Mouse (Mus musculus) liver, adult 2 months (tissue): ENCODE measurements around the gene Mindy1. TPM values are rescaled to one million over a fixed set of nuclear protein-coding genes. Genes with fewer than 3 reads are reported as not detected.

Experiments used
- DNase-seq: peaks from one replicate; pipeline ENCODE4 v3.0.0-alpha.2; 2011; ENCODE audit warnings: low read depth, low spot score; ENCODE audit errors: extremely low read depth
- H3K27ac ChIP-seq: fragments of 200-500 bp; replicated peaks from 2 replicates; pipeline ENCODE4 v1.5.1; 2012; ENCODE audit warnings: low read depth, mild to moderate bottlenecking, control low read depth, inconsistent platforms, low read length; ENCODE audit not compliant: insufficient read depth
- H3K27me3 ChIP-seq: fragments of 200-500 bp; 2 replicates; pipeline ENCODE4 v1.6.1; 2012; ENCODE audit warnings: mild to moderate bottlenecking, moderate library complexity, low read length, inconsistent platforms; ENCODE audit not compliant: control insufficient read depth, insufficient read depth
- H3K36me3 ChIP-seq: fragments of 200-500 bp; 2 replicates; pipeline ENCODE4 v1.6.1; 2012; ENCODE audit warnings: low read length, inconsistent platforms; ENCODE audit not compliant: control insufficient read depth, insufficient read depth
- H3K4me1 ChIP-seq: fragments of 200-500 bp; 2 replicates; pipeline ENCODE4 v1.6.1; 2011; ENCODE audit warnings: low read length; ENCODE audit not compliant: control insufficient read depth, insufficient read depth
- H3K4me3 ChIP-seq: fragments of 200-500 bp; 2 replicates; pipeline ENCODE4 v1.5.1; 2011; ENCODE audit warnings: low read depth, mild to moderate bottlenecking, control low read depth, low read length, moderate library complexity; ENCODE audit not compliant: insufficient read depth
- H3K79me2 ChIP-seq: fragments of 200-500 bp; 2 replicates; pipeline ENCODE4 v1.6.1; 2012; ENCODE audit warnings: inconsistent platforms, mild to moderate bottlenecking, low read length, moderate library complexity; ENCODE audit not compliant: control insufficient read depth, insufficient read depth
- H3K9ac ChIP-seq: fragments of 200-500 bp; 2 replicates; pipeline ENCODE4 v1.6.1; 2012; ENCODE audit warnings: low read depth, mild to moderate bottlenecking, control low read depth, inconsistent platforms, low read length
- CTCF ChIP-seq: fragments of 200-500 bp; IDR thresholded peaks from 2 replicates; pipeline ENCODE4 v1.5.1; 2011; ENCODE audit warnings: low read depth, low read length, control low read depth
- POLR2A ChIP-seq: fragments of 200-500 bp; IDR thresholded peaks from 2 replicates; pipeline ENCODE4 v1.6.1; 2011; ENCODE audit warnings: low read length, control low read depth; ENCODE audit not compliant: insufficient read depth; ENCODE audit errors: extremely low read depth
- WGBS: fragments of 180-500 bp; shearing (Covaris S2); methylation state at CpG from one replicate; pipeline ENCODE4 v1.1.7; 2018; 5-methylcytosine and 5-hydroxymethylcytosine counted together
- polyA plus RNA-seq: library from polyadenylated mRNA; depleted of rRNA; stranded (reverse); fragments of >200 nt; gene quantifications from 2 replicates; pipeline ENCODE4 v1.2.3, GENCODE M21; 2012
- total RNA-seq: library from RNA; depleted of rRNA; stranded (reverse); fragments of >200 nt; gene quantifications from 2 replicates; pipeline ENCODE4 v1.2.3, GENCODE M21; 2014

Gene Mindy1
- total and polyA plus RNA-seq, 2 experiments = 56.6 to 137 TPM

DNA sequence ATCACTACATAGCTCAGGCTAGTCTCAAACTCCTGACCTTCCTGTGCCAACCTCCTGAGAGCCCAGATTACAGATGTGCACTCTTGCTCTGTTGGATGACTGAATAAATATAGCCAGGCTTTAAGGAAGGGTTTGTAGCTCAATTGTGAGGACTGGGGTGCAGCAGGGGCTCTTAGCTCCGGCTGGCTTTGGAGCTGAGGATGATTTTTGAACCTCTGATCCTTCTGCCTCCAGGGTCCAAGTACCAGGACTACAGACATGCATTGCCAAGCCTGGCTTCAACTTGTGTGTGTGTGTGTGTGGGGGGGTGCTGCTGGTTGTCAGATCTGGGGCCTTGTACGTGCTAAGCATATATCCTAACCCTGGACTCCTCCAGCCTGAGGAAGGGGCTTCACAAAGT lies 11.8 kb downstream of the Mindy1 start:
- Histone ChIP-seq H3K27me3 (no peaks in the 10 kb centered on the region), H3K79me2 (no peaks in the 10 kb centered on the region), H3K9ac (peak overlapping the region; percentile 11; the same call in 1 of the 2 replicates), H3K36me3 (peaks cover 56% of the 10 kb centered on the region), H3K4me1 (peaks cover 50% of the 10 kb centered on the region), H3K27ac (peak overlapping the region; percentile 67), H3K4me3 (no peak overlapping the region)
- WGBS = 43% methylated on average over 2 of the region's 2 CpGs
- peak; percentile 57 for DNase-seq
- TF ChIP-seq CTCF (no peak), POLR2A (no peak)

DNA sequence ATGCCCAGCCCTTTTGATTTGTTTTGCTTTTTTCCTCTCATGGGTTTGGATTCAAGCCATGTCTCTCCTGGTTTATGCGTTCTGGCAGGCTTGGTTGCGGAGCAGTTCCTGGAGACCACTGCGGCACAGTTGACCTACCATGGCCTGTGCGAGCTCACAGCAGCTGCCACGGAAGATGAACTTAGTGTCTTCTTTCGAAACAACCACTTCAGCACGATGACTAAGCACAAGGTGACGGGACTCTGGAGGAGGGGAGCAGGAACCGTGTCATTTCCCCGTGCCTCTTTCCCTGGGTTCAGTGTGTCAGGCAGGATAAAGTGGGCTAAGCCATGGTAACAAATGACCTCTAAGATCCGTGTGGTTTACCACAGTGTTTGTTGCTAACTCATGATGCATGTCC lies 12.4 kb downstream of the Mindy1 start:
- DNase-seq = peak; percentile 90
- H3K9ac ChIP-seq = no peak overlapping the region
- H3K79me2 ChIP-seq = no peaks in the 10 kb centered on the region
- H3K4me1 ChIP-seq = peaks cover 51% of the 10 kb centered on the region
- peak overlapping the region; percentile 67 for H3K27ac ChIP-seq
- H3K27me3 ChIP-seq = no peaks in the 10 kb centered on the region
- no peak for TF ChIP-seq POLR2A
- TF ChIP-seq CTCF = no peak
- H3K4me3 ChIP-seq = no peak overlapping the region
- peaks cover 50% of the 10 kb centered on the region for H3K36me3 ChIP-seq
- WGBS = 6% methylated on average over 11 of the region's 11 CpGs

DNA sequence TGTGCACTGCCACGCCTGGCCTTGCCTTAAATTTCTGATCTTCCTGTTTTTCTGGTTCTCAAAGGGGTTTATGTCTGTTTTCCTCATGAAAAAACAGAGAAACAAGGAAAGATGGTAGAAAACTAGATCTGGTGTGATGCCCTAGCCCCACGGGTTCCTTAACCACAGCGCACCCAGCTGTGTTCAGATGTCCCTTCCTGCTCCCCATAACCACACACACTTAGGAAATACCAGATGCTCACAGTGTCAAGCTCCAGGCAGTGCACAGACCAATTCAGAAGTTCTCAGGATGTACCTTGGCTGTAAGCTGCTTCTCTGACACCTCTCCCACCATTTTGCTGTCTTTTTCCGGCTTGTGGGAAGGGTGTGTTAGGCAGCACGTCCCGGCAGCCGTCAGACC lies 13.2 kb downstream of the Mindy1 start:
- WGBS = 63% methylated on average over 7 of the region's 7 CpGs

DNA sequence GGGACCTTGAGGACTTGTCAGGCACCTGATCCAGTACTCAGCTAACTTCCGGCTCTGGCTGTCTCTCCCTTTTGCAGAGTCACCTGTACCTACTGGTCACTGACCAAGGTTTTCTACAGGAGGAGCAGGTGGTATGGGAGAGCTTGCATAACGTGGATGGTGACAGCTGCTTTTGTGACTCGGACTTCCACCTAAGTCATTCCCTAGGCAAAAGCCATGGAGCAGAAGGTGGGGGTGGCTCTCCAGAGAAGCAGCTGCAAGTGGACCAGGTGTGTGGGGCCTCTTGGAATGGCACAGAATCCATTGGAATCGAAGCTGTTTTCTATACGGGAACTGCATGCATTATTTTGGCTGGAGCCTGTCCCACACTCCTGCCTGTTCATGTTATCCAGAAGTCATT lies 13.6 kb downstream of the Mindy1 start:
- Histone ChIP-seq H3K4me3 (no peak overlapping the region), H3K27ac (peak overlapping the region; percentile 67), H3K27me3 (no peaks in the 10 kb centered on the region), H3K79me2 (no peaks in the 10 kb centered on the region), H3K36me3 (peaks cover 44% of the 10 kb centered on the region), H3K9ac (0 out of 2 replicates have a peak overlapping the region, but pooled peaks have one; percentile 0), H3K4me1 (peaks cover 51% of the 10 kb centered on the region)
- peak; percentile 55 for DNase-seq
- no peak for TF ChIP-seq POLR2A
- 46% methylated on average over 5 of the region's 5 CpGs for WGBS

More for the DNA sequence above, 13.2 kb downstream of the Mindy1 start:
- Histone ChIP-seq H3K27ac (peak overlapping the region; percentile 67), H3K27me3 (no peaks in the 10 kb centered on the region), H3K4me3 (no peak overlapping the region), H3K36me3 (peaks cover 47% of the 10 kb centered on the region), H3K79me2 (no peaks in the 10 kb centered on the region), H3K4me1 (peaks cover 51% of the 10 kb centered on the region), H3K9ac (0 out of 2 replicates have a peak overlapping the region, but pooled peaks have one; percentile 0)
- no peak for TF ChIP-seq CTCF
- no peak for TF ChIP-seq POLR2A
- DNase-seq = no peak

DNA sequence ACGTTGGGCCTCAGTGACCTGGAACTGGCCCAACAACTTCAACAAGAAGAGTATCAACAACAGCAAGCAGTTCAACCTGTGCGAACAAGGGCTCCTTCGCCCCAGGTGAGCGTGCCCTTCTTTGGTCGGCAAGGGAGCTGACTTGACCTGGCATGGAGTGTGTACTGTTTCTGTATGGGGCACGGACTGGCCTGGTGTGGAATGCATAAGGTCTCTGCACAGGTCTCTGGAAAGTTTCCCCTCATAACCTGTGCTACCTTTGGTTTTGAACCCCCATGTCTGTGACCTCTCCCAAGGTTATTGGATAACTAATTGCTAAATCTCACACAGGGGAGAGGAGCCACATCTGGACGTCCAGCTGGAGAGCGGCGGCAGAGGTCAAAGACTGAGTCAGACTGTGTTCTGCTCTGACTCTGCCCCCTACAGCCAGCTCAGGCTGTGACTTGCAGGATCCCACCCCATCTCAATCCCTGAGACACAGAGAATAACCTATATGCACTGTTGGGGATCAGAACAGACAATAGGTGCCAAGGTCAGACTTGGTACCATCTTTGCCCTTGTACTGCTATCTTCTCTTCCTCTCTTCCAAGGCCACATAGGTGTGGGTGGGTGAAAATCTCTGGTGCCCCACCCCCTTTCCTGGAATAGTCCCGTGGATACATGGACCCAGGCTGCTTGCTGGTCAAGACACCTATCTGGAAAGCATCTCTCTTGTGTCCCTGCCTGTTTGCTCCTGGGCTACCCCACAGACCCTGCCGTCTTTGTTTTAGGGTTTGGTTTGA lies 14.4 kb downstream of the Mindy1 start:
- 18% methylated on average over 11 of the region's 11 CpGs for WGBS
- Histone ChIP-seq H3K9ac (peak overlapping the region; percentile 12; the same call in 1 of the 2 replicates), H3K27me3 (no peaks in the 10 kb centered on the region), H3K27ac (peak overlapping the region; percentile 77), H3K4me3 (no peak overlapping the region), H3K4me1 (peaks cover 48% of the 10 kb centered on the region), H3K36me3 (peaks cover 37% of the 10 kb centered on the region), H3K79me2 (no peaks in the 10 kb centered on the region)
- DNase-seq = peak; percentile 89
- no peak for TF ChIP-seq POLR2A
- peak; percentile 71 for TF ChIP-seq CTCF

DNA sequence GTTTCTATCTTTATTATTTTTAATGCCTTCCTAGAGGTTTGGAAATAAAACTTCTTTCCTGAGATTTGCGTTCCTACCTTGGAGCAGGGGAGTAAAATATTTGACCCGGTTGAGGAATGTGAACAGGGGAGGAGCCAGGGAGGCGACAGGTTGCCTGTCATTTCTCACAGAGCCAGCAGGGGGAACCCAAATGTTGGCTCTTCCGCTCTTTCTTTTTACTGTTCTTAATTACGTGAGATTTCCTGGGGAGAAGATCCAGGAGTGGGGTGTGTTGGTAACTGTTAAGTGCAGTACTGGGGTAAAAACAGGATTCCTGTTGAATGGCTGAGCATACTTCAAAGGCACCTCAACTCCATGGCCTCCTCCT lies 14.9 kb downstream of the Mindy1 start:
- Histone ChIP-seq H3K4me3 (no peak overlapping the region), H3K9ac (no peak overlapping the region), H3K36me3 (peaks cover 33% of the 10 kb centered on the region), H3K27ac (peak overlapping the region; percentile 77), H3K4me1 (peaks cover 45% of the 10 kb centered on the region), H3K79me2 (no peaks in the 10 kb centered on the region), H3K27me3 (no peaks in the 10 kb centered on the region)
- no peak for TF ChIP-seq POLR2A
- peak; percentile 72 for TF ChIP-seq CTCF
- 4% methylated on average over 5 of the region's 5 CpGs for WGBS
- peak; percentile 68 for DNase-seq
